Mouse (Mus musculus) limb, embryonic 15.5 days (tissue): Measurements from ENCODE around the gene Spata6. TPM values are rescaled to one million over a fixed set of nuclear protein-coding genes. Genes with fewer than 3 reads are reported as not detected.

Experiments used
- ATAC-seq: fragments of 200-750 bp; cut with Nextera tagmentation; 2 replicates; pipeline ENCODE4 v1.8.0; 2017; ENCODE audit warnings: low read depth, moderate TSS enrichment; ENCODE audit not compliant: insufficient number of reproducible peaks, low FRiP score, low TSS enrichment
- H3K27ac ChIP-seq: fragments of 300-500 bp; sonication (generic); 2 replicates; pipeline ENCODE4 v1.5.1; 2015; ENCODE audit warnings: moderate library complexity, mild to moderate bottlenecking, inconsistent platforms
- H3K27me3 ChIP-seq: fragments of 300-500 bp; sonication (generic); 2 replicates; pipeline ENCODE4 v1.6.1; 2015; ENCODE audit warnings: inconsistent platforms
- H3K36me3 ChIP-seq: fragments of 300-500 bp; sonication (generic); 2 replicates; pipeline ENCODE4 v1.6.1; 2015; ENCODE audit warnings: inconsistent platforms
- H3K4me1 ChIP-seq: fragments of 300-500 bp; sonication (generic); 2 replicates; pipeline ENCODE4 v1.6.1; 2015; ENCODE audit warnings: inconsistent platforms
- H3K4me2 ChIP-seq: fragments of 300-500 bp; sonication (generic); 2 replicates; pipeline ENCODE4 v1.6.1; 2015; ENCODE audit warnings: mild to moderate bottlenecking, inconsistent platforms
- H3K4me3 ChIP-seq: fragments of 300-500 bp; sonication (generic); 2 replicates; pipeline ENCODE4 v1.5.1; 2015; ENCODE audit warnings: mild to moderate bottlenecking, inconsistent platforms
- H3K9ac ChIP-seq: fragments of 300-500 bp; sonication (generic); 2 replicates; pipeline ENCODE4 v1.6.1; 2015; ENCODE audit warnings: inconsistent platforms
- H3K9me3 ChIP-seq: fragments of 300-500 bp; sonication (generic); 2 replicates; pipeline ENCODE4 v1.6.1; 2016; ENCODE audit warnings: inconsistent platforms
- WGBS: fragments of 180-500 bp; shearing (Covaris S2); methylation state at CpG from one replicate; pipeline ENCODE4 v1.1.7; 2015; 5-methylcytosine and 5-hydroxymethylcytosine counted together
- polyA plus RNA-seq: library from polyadenylated mRNA; unstranded; fragments of >200 nt; fragmentation: Nextera tagmentation; extraction: Ambion mirVana; gene quantifications from 2 replicates; pipeline ENCODE4 v1.2.1, GENCODE M21; 2015

Gene Spata6
- polyA plus RNA-seq, 1 experiment from 2014 or later = 25.8 TPM

- no peak for ATAC-seq
- Histone ChIP-seq H3K4me3 (no peak overlapping the region), H3K4me2 (no peak overlapping the region), H3K9ac (no peak overlapping the region), H3K27me3 (no peaks in the 10 kb centered on the region), H3K27ac (no peak overlapping the region), H3K9me3 (no peaks in the 10 kb centered on the region), H3K4me1 (no peaks in the 10 kb centered on the region), H3K36me3 (no peaks in the 10 kb centered on the region)
Measured at GRCm38 (mm10) chr4:111852626-111853025, 132.8 kb downstream of the Spata6 start.

GRCm38 (mm10) chr4:111866701-111867100 is 146.9 kb downstream of the Spata6 start:
- no peak overlapping the region for H3K9ac ChIP-seq
- no peaks in the 10 kb centered on the region for H3K36me3 ChIP-seq
- H3K4me3 ChIP-seq = no peak overlapping the region
- H3K27ac ChIP-seq = no peak overlapping the region
- 59% methylated on average over 5 of the region's 5 CpGs for WGBS
- no peaks in the 10 kb centered on the region for H3K4me1 ChIP-seq
- no peaks in the 10 kb centered on the region for H3K9me3 ChIP-seq
- no peaks in the 10 kb centered on the region for H3K27me3 ChIP-seq
- H3K4me2 ChIP-seq = no peak overlapping the region
- ATAC-seq = no peak

- Histone ChIP-seq H3K9me3 (no peaks in the 10 kb centered on the region), H3K9ac (no peak overlapping the region), H3K27me3 (no peaks in the 10 kb centered on the region), H3K4me3 (no peak overlapping the region), H3K4me1 (no peaks in the 10 kb centered on the region), H3K36me3 (no peaks in the 10 kb centered on the region), H3K27ac (no peak overlapping the region), H3K4me2 (no peak overlapping the region)
- 72% methylated on average over 2 of the region's 2 CpGs for WGBS
- ATAC-seq = no peak
Measured at GRCm38 (mm10) chr4:111867743-111868401, 148.1 kb downstream of the Spata6 start.

Other genes with a start within 250 kb of the Spata6 start
- gene Slc5a9, start 182.9 kb downstream of the Spata6 start, polyA plus RNA-seq = 3.2 and 3.4 TPM in 2 replicates
- gene Skint8, start 199.4 kb downstream of the Spata6 start, polyA plus RNA-seq = 0.61 and 0.93 TPM in 2 replicates